Mouse (Mus musculus): Measurements from ENCODE around the gene Zdhhc19. TPM values are rescaled to one million over a fixed set of nuclear protein-coding genes. Genes with fewer than 3 reads are reported as not detected.

Zdhhc19 gene
- polyA plus RNA-seq, 1 experiment from 2014 or later: not detected

GRCm38 (mm10) chr16:32517785-32518481, 21.9 kb downstream of the Zdhhc19 start:
- H3K4me2 ChIP-seq (ENCODE audit: low read depth, low read length): no peak overlapping the region
- H3K27ac ChIP-seq (ENCODE audit: low read depth, low read length): no peak overlapping the region
- WGBS: 94% methylated on average over 12 of the region's 12 CpGs
- no peak overlapping the region for H3K9ac ChIP-seq (replicated peaks; ENCODE audit: low read depth, low read length)
- no peak overlapping the region for H3K4me3 ChIP-seq (ENCODE audit: low read depth, low read length)
- no peak for ATAC-seq (ENCODE audit: low read depth)
- no peaks in the 10 kb centered on the region for H3K9me3 ChIP-seq (ENCODE audit: control insufficient read depth, low read length)
- no peaks in the 10 kb centered on the region for H3K36me3 ChIP-seq (ENCODE audit: control insufficient read depth, insufficient read depth, low read length)
- peaks cover 7% of the 10 kb centered on the region; the same call in 1 of the 2 replicates for H3K4me1 ChIP-seq (ENCODE audit: control insufficient read depth, insufficient read depth, low read length)
- H3K27me3 ChIP-seq (ENCODE audit: control insufficient read depth, insufficient read depth, low read length): no peaks in the 10 kb centered on the region

GRCm38 (mm10) chr16:32519656-32520371, 23.7 kb downstream of the Zdhhc19 start:
- Histone ChIP-seq H3K4me3 (ENCODE audit: low read depth, low read length) (no peak overlapping the region), H3K27ac (ENCODE audit: low read depth, low read length) (no peak overlapping the region), H3K4me1 (ENCODE audit: control insufficient read depth, insufficient read depth, low read length) (peaks cover 17% of the 10 kb centered on the region), H3K36me3 (ENCODE audit: control insufficient read depth, insufficient read depth, low read length) (no peaks in the 10 kb centered on the region), H3K4me2 (ENCODE audit: low read depth, low read length) (no peak overlapping the region), H3K27me3 (ENCODE audit: control insufficient read depth, insufficient read depth, low read length) (no peaks in the 10 kb centered on the region), H3K9ac (replicated peaks; ENCODE audit: low read depth, low read length) (no peak overlapping the region), H3K9me3 (ENCODE audit: control insufficient read depth, low read length) (no peaks in the 10 kb centered on the region)
- ATAC-seq (ENCODE audit: low read depth): no peak
- 89% methylated on average over 15 of the region's 15 CpGs for WGBS

- no peak overlapping the region for H3K4me3 ChIP-seq (ENCODE audit: low read depth, low read length)
- no peak overlapping the region for H3K9ac ChIP-seq (replicated peaks; ENCODE audit: low read depth, low read length)
- peaks cover 17% of the 10 kb centered on the region for H3K4me1 ChIP-seq (ENCODE audit: control insufficient read depth, insufficient read depth, low read length)
- no peaks in the 10 kb centered on the region for H3K36me3 ChIP-seq (ENCODE audit: control insufficient read depth, insufficient read depth, low read length)
- no peaks in the 10 kb centered on the region for H3K9me3 ChIP-seq (ENCODE audit: control insufficient read depth, low read length)
- no peak for ATAC-seq (ENCODE audit: low read depth)
- WGBS: 66% methylated on average over 9 of the region's 9 CpGs
- no peak overlapping the region for H3K4me2 ChIP-seq (ENCODE audit: low read depth, low read length)
- 0 out of 2 replicates have a peak overlapping the region, but pooled peaks have one; percentile 10 for H3K27ac ChIP-seq (ENCODE audit: low read depth, low read length)
- no peaks in the 10 kb centered on the region for H3K27me3 ChIP-seq (ENCODE audit: control insufficient read depth, insufficient read depth, low read length)
Measured at GRCm38 (mm10) chr16:32520372-32520748, 24.3 kb downstream of the Zdhhc19 start.

GRCm38 (mm10) chr16:32522578-32523194, 26.6 kb downstream of the Zdhhc19 start:
- Histone ChIP-seq H3K27ac (ENCODE audit: low read depth, low read length) (no peak overlapping the region), H3K36me3 (ENCODE audit: control insufficient read depth, insufficient read depth, low read length) (no peaks in the 10 kb centered on the region), H3K9me3 (ENCODE audit: control insufficient read depth, low read length) (no peaks in the 10 kb centered on the region), H3K27me3 (ENCODE audit: control insufficient read depth, insufficient read depth, low read length) (no peaks in the 10 kb centered on the region), H3K4me2 (ENCODE audit: low read depth, low read length) (no peak overlapping the region), H3K9ac (replicated peaks; ENCODE audit: low read depth, low read length) (no peak overlapping the region), H3K4me3 (ENCODE audit: low read depth, low read length) (no peak overlapping the region), H3K4me1 (ENCODE audit: control insufficient read depth, insufficient read depth, low read length) (peaks cover 9% of the 10 kb centered on the region)
- no peak for ATAC-seq (ENCODE audit: low read depth)
- WGBS: 76% methylated on average over 6 of the region's 6 CpGs

- WGBS: 46% methylated on average over 8 of the region's 8 CpGs
- no peak overlapping the region for H3K4me3 ChIP-seq (ENCODE audit: low read depth, low read length)
- H3K27ac ChIP-seq (ENCODE audit: low read depth, low read length): peak overlapping the region; percentile 56; the same call in 1 of the 2 replicates
- ATAC-seq (ENCODE audit: low read depth): peak; percentile 87
- no peak overlapping the region for H3K4me2 ChIP-seq (ENCODE audit: low read depth, low read length)
- H3K9me3 ChIP-seq (ENCODE audit: control insufficient read depth, low read length): no peaks in the 10 kb centered on the region
- H3K36me3 ChIP-seq (ENCODE audit: control insufficient read depth, insufficient read depth, low read length): no peaks in the 10 kb centered on the region
- peaks cover 9% of the 10 kb centered on the region for H3K4me1 ChIP-seq (ENCODE audit: control insufficient read depth, insufficient read depth, low read length)
- H3K27me3 ChIP-seq (ENCODE audit: control insufficient read depth, insufficient read depth, low read length): no peaks in the 10 kb centered on the region
- H3K9ac ChIP-seq (replicated peaks; ENCODE audit: low read depth, low read length): no peak overlapping the region
Measured at GRCm38 (mm10) chr16:32523462-32524243, 27.6 kb downstream of the Zdhhc19 start.

- H3K9ac ChIP-seq (replicated peaks; ENCODE audit: low read depth, low read length): no peak overlapping the region
- WGBS: 31% methylated on average over 5 of the region's 5 CpGs
- peak; percentile 53; the same call in 1 of the 2 replicates for ATAC-seq (ENCODE audit: low read depth)
Measured at GRCm38 (mm10) chr16:32524244-32524615, 28.2 kb downstream of the Zdhhc19 start.

GRCm38 (mm10) chr16:32526906-32527305, 30.8 kb downstream of the Zdhhc19 start:
- Histone ChIP-seq H3K4me3 (ENCODE audit: low read depth, low read length) (no peak overlapping the region), H3K9ac (replicated peaks; ENCODE audit: low read depth, low read length) (no peak overlapping the region), H3K27me3 (ENCODE audit: control insufficient read depth, insufficient read depth, low read length) (no peaks in the 10 kb centered on the region), H3K27ac (ENCODE audit: low read depth, low read length) (no peak overlapping the region), H3K9me3 (ENCODE audit: control insufficient read depth, low read length) (no peaks in the 10 kb centered on the region), H3K4me2 (ENCODE audit: low read depth, low read length) (no peak overlapping the region), H3K36me3 (ENCODE audit: control insufficient read depth, insufficient read depth, low read length) (no peaks in the 10 kb centered on the region), H3K4me1 (ENCODE audit: control insufficient read depth, insufficient read depth, low read length) (peaks cover 9% of the 10 kb centered on the region)
- ATAC-seq (ENCODE audit: low read depth): no peak
- WGBS: 69% methylated on average over 7 of the region's 7 CpGs

More at GRCm38 (mm10) chr16:32524244-32524615, 28.2 kb downstream of the Zdhhc19 start:
- H3K27ac ChIP-seq (ENCODE audit: low read depth, low read length): peak overlapping the region; percentile 56; the same call in 1 of the 2 replicates
- no peak overlapping the region for H3K4me2 ChIP-seq (ENCODE audit: low read depth, low read length)
- no peaks in the 10 kb centered on the region for H3K9me3 ChIP-seq (ENCODE audit: control insufficient read depth, low read length)
- H3K36me3 ChIP-seq (ENCODE audit: control insufficient read depth, insufficient read depth, low read length): no peaks in the 10 kb centered on the region
- peaks cover 9% of the 10 kb centered on the region for H3K4me1 ChIP-seq (ENCODE audit: control insufficient read depth, insufficient read depth, low read length)
- H3K4me3 ChIP-seq (ENCODE audit: low read depth, low read length): no peak overlapping the region
- no peaks in the 10 kb centered on the region for H3K27me3 ChIP-seq (ENCODE audit: control insufficient read depth, insufficient read depth, low read length)

- no peak overlapping the region for H3K27ac ChIP-seq (ENCODE audit: low read depth, low read length)
- no peaks in the 10 kb centered on the region for H3K36me3 ChIP-seq (ENCODE audit: control insufficient read depth, insufficient read depth, low read length)
- H3K4me1 ChIP-seq (ENCODE audit: control insufficient read depth, insufficient read depth, low read length): no peaks in the 10 kb centered on the region
- no peaks in the 10 kb centered on the region for H3K9me3 ChIP-seq (ENCODE audit: control insufficient read depth, low read length)
- H3K27me3 ChIP-seq (ENCODE audit: control insufficient read depth, insufficient read depth, low read length): no peaks in the 10 kb centered on the region
- no peak overlapping the region for H3K4me3 ChIP-seq (ENCODE audit: low read depth, low read length)
- ATAC-seq (ENCODE audit: low read depth): no peak
- H3K9ac ChIP-seq (replicated peaks; ENCODE audit: low read depth, low read length): no peak overlapping the region
- H3K4me2 ChIP-seq (ENCODE audit: low read depth, low read length): no peak overlapping the region
- 66% methylated on average over 18 of the region's 18 CpGs for WGBS
Measured at GRCm38 (mm10) chr16:32532878-32533826, 37.1 kb downstream of the Zdhhc19 start.

Measured in neural tube, embryonic 14.5 days (tissue).